Mouse (Mus musculus) adrenal gland, postnatal 25 days (tissue): ENCODE data around the gene Sh3bp1. TPM values are rescaled to one million over a fixed set of nuclear protein-coding genes. Genes with fewer than 3 reads are reported as not detected.

Source experiments
- DNase-seq: peaks from one replicate; pipeline ENCODE4 v3.0.0; 2021; ENCODE audit warnings: mixed read lengths
- long read RNA-seq: library from polyadenylated mRNA; stranded (forward); transcript quantifications from one replicate; pipeline ENCODE4 v2.0.0, GENCODE M21; 2021
- total RNA-seq: library from RNA; stranded (reverse); gene quantifications from 2 replicates; pipeline ENCODE4 v1.2.3, GENCODE M21; 2021

Gene Sh3bp1
- 6.1 and 8.8 TPM in 2 replicates for total RNA-seq
- long read RNA-seq, result 0 reads

- DNase-seq, result peak; percentile 70
These were observed at the start of gene Sh3bp1 for GRCm38 (mm10) chr15:78899740-78900584. Gene Sh3bp1, plus strand, starts transcription at chr15:78899768.

GRCm38 (mm10) chr15:78850059-78850824, 49.3 kb upstream of the Sh3bp1 start:
- DNase-seq, result no peak

- no peak for DNase-seq
These were observed 48.6 kb upstream of the Sh3bp1 start for GRCm38 (mm10) chr15:78850944-78851343.

- DNase-seq, result peak; percentile 93
These were observed 47.9 kb upstream of the Sh3bp1 start for GRCm38 (mm10) chr15:78851505-78852153.

GRCm38 (mm10) chr15:78855303-78855965, 44.1 kb upstream of the Sh3bp1 start, which contains the start of gene Lgals2:
Gene Lgals2, minus strand, starts transcription at chr15:78855529.
- DNase-seq, result no peak

GRCm38 (mm10) chr15:78857009-78857408, 42.6 kb upstream of the Sh3bp1 start:
- peak; percentile 47 for DNase-seq

GRCm38 (mm10) chr15:78859311-78859710, 40.3 kb upstream of the Sh3bp1 start:
- no peak for DNase-seq

GRCm38 (mm10) chr15:78859714-78860113, 39.9 kb upstream of the Sh3bp1 start:
- no peak for DNase-seq

- no peak for DNase-seq
These were observed 37.3 kb upstream of the Sh3bp1 start for GRCm38 (mm10) chr15:78862280-78862679.

GRCm38 (mm10) chr15:78863154-78863553, 36.4 kb upstream of the Sh3bp1 start:
- DNase-seq, result no peak

- DNase-seq, result no peak
These were observed 35.7 kb upstream of the Sh3bp1 start for GRCm38 (mm10) chr15:78863852-78864253.

GRCm38 (mm10) chr15:78868398-78868797, 31.2 kb upstream of the Sh3bp1 start:
- DNase-seq, result no peak

GRCm38 (mm10) chr15:78868826-78869233, 30.7 kb upstream of the Sh3bp1 start:
- no peak for DNase-seq

GRCm38 (mm10) chr15:78869775-78870174, 29.8 kb upstream of the Sh3bp1 start:
- no peak for DNase-seq

GRCm38 (mm10) chr15:78872021-78872608, 27.5 kb upstream of the Sh3bp1 start:
- no peak for DNase-seq

- DNase-seq, result no peak
These were observed 25.6 kb upstream of the Sh3bp1 start for GRCm38 (mm10) chr15:78873803-78874435.

GRCm38 (mm10) chr15:78874989-78875388, 24.6 kb upstream of the Sh3bp1 start:
- DNase-seq, result no peak

- no peak for DNase-seq
These were observed 24.0 kb upstream of the Sh3bp1 start for GRCm38 (mm10) chr15:78875537-78875936.

GRCm38 (mm10) chr15:78876258-78876696, 23.3 kb upstream of the Sh3bp1 start:
- peak; percentile 77 for DNase-seq

- DNase-seq, result peak; percentile 88
These were observed 22.4 kb upstream of the Sh3bp1 start, which contains the start of gene Gga1 for GRCm38 (mm10) chr15:78876991-78877809. Gene Gga1, plus strand, starts transcription at chr15:78877190.
